Mouse (Mus musculus) WW6 (cell line): ENCODE measurements around the gene Ndufc1.
"Not testable (repeated sequence)": the region's sequence is repeated elsewhere in the genome, so short reads cannot be mapped to it uniquely, and the experiment has no call there.

Experiments used
- DNase-seq: peaks from one replicate; pipeline ENCODE4 v3.0.0-alpha.2; 2013; ENCODE audit warnings: low read depth, low spot score

The Ndufc1 gene

GRCm38 (mm10) chr3:51396219-51397068 is 12.3 kb downstream of the Ndufc1 start, which contains the start of gene Mgarp:
Gene Mgarp, minus strand, starts transcription at chr3:51396738.
- DNase-seq, result peak; percentile 75

- DNase-seq, result no peak
Measured at GRCm38 (mm10) chr3:51395461-51396145, 13.2 kb downstream of the Ndufc1 start.

GRCm38 (mm10) chr3:51394881-51395280 is 13.9 kb downstream of the Ndufc1 start:
- DNase-seq, result no peak

GRCm38 (mm10) chr3:51393651-51394050 is 15.1 kb downstream of the Ndufc1 start:
- no peak for DNase-seq

- DNase-seq, result not testable (repeated sequence)
Measured at GRCm38 (mm10) chr3:51393018-51393417, 15.8 kb downstream of the Ndufc1 start.

GRCm38 (mm10) chr3:51391591-51391990 is 17.2 kb downstream of the Ndufc1 start:
- DNase-seq, result no peak

GRCm38 (mm10) chr3:51391095-51391494 is 17.7 kb downstream of the Ndufc1 start:
- DNase-seq, result no peak

- no peak for DNase-seq
Measured at GRCm38 (mm10) chr3:51388904-51389303, 19.9 kb downstream of the Ndufc1 start.

GRCm38 (mm10) chr3:51387868-51388381 is 20.9 kb downstream of the Ndufc1 start:
- no peak for DNase-seq

GRCm38 (mm10) chr3:51387134-51387451 is 21.7 kb downstream of the Ndufc1 start:
- no peak for DNase-seq

- no peak for DNase-seq
Measured at GRCm38 (mm10) chr3:51386441-51387133, 22.2 kb downstream of the Ndufc1 start.

- no peak for DNase-seq
Measured at GRCm38 (mm10) chr3:51383409-51383808, 25.4 kb downstream of the Ndufc1 start.

- DNase-seq, result no peak
Measured at GRCm38 (mm10) chr3:51380660-51381014, 28.2 kb downstream of the Ndufc1 start.

GRCm38 (mm10) chr3:51379786-51380659 is 28.8 kb downstream of the Ndufc1 start:
- DNase-seq, result no peak

GRCm38 (mm10) chr3:51378665-51378946 is 30.2 kb downstream of the Ndufc1 start:
- DNase-seq, result no peak

- DNase-seq, result no peak
Measured at GRCm38 (mm10) chr3:51377878-51378664, 30.7 kb downstream of the Ndufc1 start.

- DNase-seq, result no peak
Measured at GRCm38 (mm10) chr3:51375307-51376265, 33.2 kb downstream of the Ndufc1 start.

- DNase-seq, result no peak
Measured at GRCm38 (mm10) chr3:51373544-51373943, 35.2 kb downstream of the Ndufc1 start.

GRCm38 (mm10) chr3:51372883-51373282 is 35.9 kb downstream of the Ndufc1 start:
- no peak for DNase-seq
